Mouse (Mus musculus): Measurements from ENCODE around the gene Gm10840.
"Not testable (repeated sequence)": the region's sequence is repeated elsewhere in the genome, so short reads cannot be mapped to it uniquely, and the experiment has no call there.

Gm10840 gene

DNA sequence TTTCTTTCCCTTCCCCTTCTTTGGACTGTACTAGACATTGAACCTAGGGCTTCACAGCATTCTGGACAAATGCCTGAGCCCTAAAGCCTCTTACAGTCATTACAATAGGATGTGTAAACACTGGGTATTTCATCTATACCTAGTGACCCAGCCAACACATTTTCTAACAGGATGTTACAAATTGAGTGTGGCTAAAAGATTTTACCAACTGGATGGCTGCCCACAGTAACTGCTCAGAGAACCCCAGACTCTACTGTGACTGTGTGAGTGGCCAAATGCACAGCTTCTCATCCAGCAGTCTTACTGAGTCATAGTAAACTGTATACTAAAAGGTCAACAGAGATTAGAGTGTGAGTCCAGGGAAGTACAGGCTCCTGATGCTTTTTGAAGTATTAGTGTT is 34.7 kb downstream of the Gm10840 start:
- peak; percentile 5 for DNase-seq (ENCODE audit: low read depth, low spot score)

DNA sequence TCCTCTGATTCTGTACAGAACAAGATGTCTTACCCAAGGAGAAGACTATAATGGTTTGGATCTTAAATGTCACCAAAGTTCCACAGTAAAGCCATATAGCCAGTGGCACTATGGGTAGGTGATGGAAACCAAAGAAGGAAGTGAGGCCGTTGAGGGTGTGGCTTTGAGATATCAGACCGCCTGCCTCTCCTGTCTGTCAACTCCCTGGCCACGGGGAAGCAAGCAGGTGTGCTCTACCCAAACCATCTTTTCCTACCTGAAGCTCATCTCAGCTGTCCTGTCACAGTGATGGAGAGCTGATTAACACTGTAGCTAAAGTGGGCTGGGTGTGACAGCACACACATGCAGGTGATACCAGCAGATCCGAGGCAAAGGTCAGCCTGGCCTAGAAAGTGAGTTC is 37.6 kb downstream of the Gm10840 start:
- DNase-seq (ENCODE audit: low read depth, low spot score) = peak; percentile 12

DNA sequence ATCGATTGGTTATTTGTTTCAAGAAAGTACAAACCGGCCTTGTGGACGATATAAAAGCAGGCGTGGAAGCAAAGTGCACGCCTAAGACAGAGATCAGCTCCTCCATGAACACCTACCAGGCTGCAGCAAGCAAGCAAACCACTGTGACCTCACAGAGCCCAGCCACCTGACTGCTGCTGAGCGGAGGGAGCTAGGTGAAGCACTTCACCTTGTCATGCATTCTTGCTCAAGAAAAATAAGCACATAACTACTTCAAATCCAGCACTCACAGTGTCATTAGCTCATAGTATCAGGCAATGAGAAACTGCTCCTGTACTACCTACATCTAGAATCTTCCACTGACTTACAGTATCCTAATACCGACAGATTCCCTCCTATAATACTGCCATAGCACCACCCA is 39.3 kb downstream of the Gm10840 start:
- not testable (repeated sequence) for DNase-seq (ENCODE audit: low read depth, low spot score)

DNA sequence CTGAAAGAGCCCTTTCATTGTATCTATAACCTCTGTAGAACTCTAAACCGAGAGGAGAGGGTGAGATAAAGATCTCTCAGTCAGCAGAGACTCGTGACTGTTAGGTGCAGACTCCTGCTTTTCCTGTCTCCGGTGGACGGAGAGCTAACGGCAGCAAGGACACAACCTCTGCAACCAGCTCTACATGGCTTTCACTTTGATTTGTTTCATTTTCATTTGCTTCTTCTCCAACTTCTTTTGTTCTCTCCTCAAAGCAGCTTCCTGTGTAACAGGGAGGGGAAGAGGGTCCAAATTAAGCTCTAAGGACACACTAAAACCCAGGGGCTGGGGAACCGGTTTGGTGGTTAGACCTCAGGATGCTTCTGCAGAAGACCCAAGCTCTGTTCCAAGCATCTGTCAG is 40.1 kb downstream of the Gm10840 start:
- no peak for DNase-seq (ENCODE audit: low read depth, low spot score)

DNA sequence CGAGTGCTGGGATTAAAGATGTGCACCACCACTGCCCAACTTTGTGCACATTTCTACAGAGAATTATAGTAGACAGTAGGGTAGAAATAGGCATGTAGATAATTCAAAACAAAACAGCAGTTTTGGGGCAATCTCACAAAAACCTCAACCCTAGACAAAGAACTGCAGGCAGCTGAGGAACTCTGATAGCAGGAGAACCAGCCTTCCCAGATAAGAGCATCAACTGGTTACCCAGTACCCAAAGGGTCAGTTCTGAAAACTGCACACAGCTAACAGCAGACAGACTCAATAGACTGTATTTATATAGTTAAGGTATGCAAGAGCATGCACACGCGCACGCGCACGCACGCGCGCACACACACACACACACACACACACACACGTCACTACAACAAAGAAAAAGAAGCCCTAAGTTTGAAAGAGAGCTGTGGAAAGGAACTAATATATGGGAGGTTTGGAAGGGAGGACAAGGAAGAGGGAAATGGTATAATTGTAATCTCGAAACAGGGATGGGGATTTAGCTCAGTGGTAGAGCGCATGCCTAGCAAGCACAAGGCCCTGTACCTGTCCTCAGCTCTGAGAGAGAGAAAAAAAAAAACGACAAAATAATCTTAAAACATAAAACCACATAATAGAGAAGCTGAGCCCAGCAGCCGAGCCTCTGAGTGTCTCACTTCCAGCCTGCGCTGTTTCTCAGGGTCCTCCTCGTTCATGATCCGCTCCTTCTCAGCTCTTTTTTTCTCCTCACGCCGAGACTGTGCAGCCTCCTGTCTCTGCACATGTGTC is 40.9 kb downstream of the Gm10840 start:
- DNase-seq (ENCODE audit: low read depth, low spot score) = no peak

DNA sequence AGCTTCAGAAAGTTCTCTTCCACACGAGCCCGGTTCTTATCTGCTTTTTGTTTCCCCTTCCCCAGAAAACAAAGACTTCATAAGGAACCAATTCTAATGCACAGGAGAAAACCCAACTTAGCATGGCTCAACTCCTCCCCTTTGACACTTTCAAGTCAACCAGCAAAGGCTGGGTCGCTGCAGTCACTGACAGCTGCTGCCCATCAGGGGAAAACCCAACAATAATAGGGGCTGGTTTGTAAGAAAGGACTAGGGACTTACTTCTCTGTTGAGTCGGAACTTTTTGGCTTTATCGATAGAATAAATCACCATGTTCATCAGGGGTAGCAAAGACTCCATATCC is 41.4 kb downstream of the Gm10840 start, which contains the start of gene Strada:
Gene Strada, minus strand, starts transcription at position 46 of the 343 bp plus-strand sequence.
- DNase-seq (ENCODE audit: low read depth, low spot score) = peak; percentile 59
